Mouse (Mus musculus) testis, adult 2 months (tissue): Measurements from ENCODE around the gene Cmc1.

Source experiments
- CTCF ChIP-seq: fragments of 200-500 bp; IDR thresholded peaks from 2 replicates; pipeline ENCODE4 v1.5.1; 2012; ENCODE audit warnings: low read depth, mild to moderate bottlenecking, inconsistent platforms, low read length, moderate library complexity; ENCODE audit not compliant: control insufficient read depth, insufficient read depth, insufficient replicate concordance
- POLR2A ChIP-seq: fragments of 200-500 bp; IDR thresholded peaks from 2 replicates; pipeline ENCODE4 v1.6.1; 2012; ENCODE audit warnings: low read depth, mild to moderate bottlenecking, inconsistent platforms, low read length, moderate library complexity; ENCODE audit not compliant: control insufficient read depth

DNA sequence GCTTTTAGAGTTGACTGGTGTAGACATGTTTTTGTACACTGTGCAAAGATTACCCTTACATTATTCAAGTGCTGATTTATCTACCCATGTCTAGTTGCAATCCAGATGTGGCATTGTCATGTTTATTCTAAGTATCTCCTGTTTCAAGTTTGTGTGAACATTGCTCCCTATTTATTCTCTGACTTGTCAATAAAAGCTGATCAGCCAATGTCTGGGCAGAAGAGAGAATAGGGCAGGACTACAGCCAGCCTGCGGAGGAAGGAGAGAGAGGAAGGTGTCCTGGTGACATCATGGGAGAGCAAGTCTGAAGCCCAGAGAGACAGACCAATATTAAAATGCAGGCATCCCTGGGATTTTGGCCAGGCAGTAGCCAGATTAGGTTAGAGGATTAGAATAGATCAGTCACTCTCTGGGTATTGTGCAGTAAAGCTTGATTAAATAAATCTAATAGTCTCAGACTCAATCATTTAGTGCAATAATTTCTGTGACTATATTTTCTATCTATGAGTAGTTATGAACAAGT lies 104.9 kb downstream of the Cmc1 start:
- TF ChIP-seq CTCF (no peak), POLR2A (no peak)
